Mouse (Mus musculus) lung, postnatal 36 days (tissue): ENCODE data around the gene Apba2.

Experiments
- DNase-seq: peaks from one replicate; pipeline ENCODE4 v3.0.0; 2022; ENCODE audit warnings: mixed read lengths

Gene Apba2

GRCm38 (mm10) chr7:64662506-64662905 is 161.0 kb downstream of the Apba2 start:
- no peak for DNase-seq

GRCm38 (mm10) chr7:64663600-64663999 is 162.1 kb downstream of the Apba2 start:
- no peak for DNase-seq

- no peak for DNase-seq
These were observed 163.6 kb downstream of the Apba2 start for GRCm38 (mm10) chr7:64665120-64665519.

- no peak for DNase-seq
These were observed 164.3 kb downstream of the Apba2 start for GRCm38 (mm10) chr7:64665716-64666298.

GRCm38 (mm10) chr7:64667959-64668358 is 166.5 kb downstream of the Apba2 start:
- DNase-seq = no peak

- no peak for DNase-seq
These were observed 178.4 kb downstream of the Apba2 start for GRCm38 (mm10) chr7:64679771-64680479.

GRCm38 (mm10) chr7:64684893-64685292 is 183.4 kb downstream of the Apba2 start:
- DNase-seq = no peak

GRCm38 (mm10) chr7:64688115-64688817 is 186.8 kb downstream of the Apba2 start:
- no peak for DNase-seq

GRCm38 (mm10) chr7:64691831-64692230 is 190.3 kb downstream of the Apba2 start:
- no peak for DNase-seq

GRCm38 (mm10) chr7:64694937-64695336 is 193.4 kb downstream of the Apba2 start:
- DNase-seq = no peak

- DNase-seq = no peak
These were observed 195.2 kb downstream of the Apba2 start for GRCm38 (mm10) chr7:64696521-64697281.

- DNase-seq = no peak
These were observed 196.4 kb downstream of the Apba2 start for GRCm38 (mm10) chr7:64697791-64698337.

- no peak for DNase-seq
These were observed 202.6 kb downstream of the Apba2 start for GRCm38 (mm10) chr7:64704060-64704595.

GRCm38 (mm10) chr7:64708176-64708575 is 206.7 kb downstream of the Apba2 start:
- no peak for DNase-seq

GRCm38 (mm10) chr7:64709520-64710262 is 208.2 kb downstream of the Apba2 start:
- no peak for DNase-seq

- DNase-seq = no peak
These were observed 214.8 kb downstream of the Apba2 start for GRCm38 (mm10) chr7:64716286-64716685.

- DNase-seq = no peak
These were observed 221.8 kb downstream of the Apba2 start for GRCm38 (mm10) chr7:64723313-64723712.

- no peak for DNase-seq
These were observed 222.9 kb downstream of the Apba2 start for GRCm38 (mm10) chr7:64724409-64724808.

- no peak for DNase-seq
These were observed 224.6 kb downstream of the Apba2 start for GRCm38 (mm10) chr7:64725967-64726695.

- peak; percentile 1 for DNase-seq
These were observed 226.7 kb downstream of the Apba2 start for GRCm38 (mm10) chr7:64728181-64728591.

- DNase-seq = peak; percentile 24
These were observed 227.3 kb downstream of the Apba2 start for GRCm38 (mm10) chr7:64728816-64729215.
